Mouse (Mus musculus): ENCODE measurements at regions not wholly inside any gene's neighbourhood (a gene's known extent, or its start where the extent isn't known, plus 50 kb on each side); places are given as distances from the start of the nearest gene placed in this dataset.

DNA sequence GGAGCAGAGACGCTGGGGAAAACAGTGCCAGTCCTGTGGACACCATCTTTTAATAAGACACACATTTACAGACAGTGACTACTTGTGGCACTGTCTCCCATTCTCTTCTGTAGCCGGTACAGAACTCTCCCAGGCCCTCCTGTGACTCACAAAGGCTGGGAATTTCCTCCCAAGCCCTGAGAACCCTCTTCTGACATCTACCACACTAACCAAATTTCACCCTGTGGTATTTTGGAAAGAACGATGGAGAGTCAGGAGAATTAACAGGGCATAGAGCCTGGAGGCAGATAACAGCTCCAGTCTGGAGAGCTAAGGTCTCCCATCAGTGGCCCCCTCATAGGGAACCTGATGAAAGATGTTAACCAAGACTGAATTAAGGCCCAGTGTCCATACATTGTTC lies 59.5 kb upstream of the Ahctf1 start:
- no peaks in the 10 kb centered on the region for H3K27me3 ChIP-seq (ENCODE audit: control insufficient read depth in 1 of 2, insufficient read depth in 2 of 2, low read length in 2 of 2)
- TF ChIP-seq HCFC1 (IDR thresholded peaks at IDR 0.05; ENCODE audit: low read depth, low read length) (no peak), NELFE (IDR thresholded peaks at IDR 0.05; ENCODE audit: low read depth, low read length) (no peak), CHD2 (IDR thresholded peaks at IDR 0.05; ENCODE audit: low read length) (no peak), ZKSCAN1 (IDR thresholded peaks at IDR 0.05; ENCODE audit: low read depth, low read length) (no peak), MXI1 (IDR thresholded peaks at IDR 0.05; ENCODE audit: low read depth, low read length) (no peak), USF1 (IDR thresholded peaks at IDR 0.05; ENCODE audit: low read depth, low read length) (no peak)
- H3K36me3 ChIP-seq (ENCODE audit: control insufficient read depth in 1 of 2, insufficient read depth in 2 of 2, low read length in 2 of 2) = peaks cover 0 to 4% of the 10 kb centered on the region in 2 experiments; a peak in 2 of 4 replicates
- H3K4me1 ChIP-seq (ENCODE audit: control insufficient read depth in 1 of 2, insufficient read depth in 2 of 2, low read length in 2 of 2) = peaks cover 0 to 5% of the 10 kb centered on the region in 2 experiments; a peak in 2 of 4 replicates
- no peak overlapping the region for H3K27ac ChIP-seq (ENCODE audit: control insufficient read depth, low read depth, low read length)
- no peaks in the 10 kb centered on the region for H3K9me3 ChIP-seq (replicated peaks; ENCODE audit: insufficient read depth, low read length)
- DNase-seq (ENCODE audit: low read depth, low spot score) = no peak
- H3K9ac ChIP-seq (ENCODE audit: control insufficient read depth, low read depth, low read length, poor library complexity, severe bottlenecking) = no peak overlapping the region
- H3K4me3 ChIP-seq (ENCODE audit: control insufficient read depth in 1 of 2, insufficient read depth in 1 of 2, low read depth in 2 of 2, low read length in 2 of 2) = no peak overlapping the region
- no peaks in the 10 kb centered on the region for H3K79me2 ChIP-seq (ENCODE audit: control insufficient read depth, insufficient read depth, low read length, poor library complexity)

DNA sequence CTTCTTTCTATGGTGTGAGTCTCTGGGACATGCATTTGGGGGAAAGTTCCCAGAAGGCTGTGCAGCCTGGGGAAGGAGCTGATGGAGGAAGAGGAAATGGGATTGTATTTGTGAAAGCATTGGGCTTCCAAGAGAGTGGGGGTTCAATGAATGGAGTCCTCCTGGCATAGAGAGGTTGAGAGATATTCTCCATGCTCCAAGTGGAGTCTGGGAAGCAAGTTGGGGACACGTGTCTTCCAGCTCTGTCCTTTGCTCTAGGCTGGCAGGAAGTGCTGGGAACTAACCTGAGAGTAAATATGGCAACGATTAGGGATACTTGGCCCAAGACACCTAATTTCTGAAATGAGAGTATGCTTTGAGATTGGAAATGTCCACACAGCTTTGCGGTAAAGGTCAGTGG lies 58.3 kb upstream of the Ahctf1 start:
- Histone ChIP-seq H3K9ac (ENCODE audit: control insufficient read depth, low read depth, low read length, poor library complexity, severe bottlenecking) (no peak overlapping the region), H3K79me2 (ENCODE audit: control insufficient read depth, insufficient read depth, low read length, poor library complexity) (no peaks in the 10 kb centered on the region), H3K27ac (ENCODE audit: control insufficient read depth, low read depth, low read length) (no peak overlapping the region), H3K36me3 (ENCODE audit: control insufficient read depth in 1 of 2, insufficient read depth in 2 of 2, low read length in 2 of 2) (peaks cover 0 to 4% of the 10 kb centered on the region in 2 experiments; a peak in 2 of 4 replicates), H3K4me3 (ENCODE audit: control insufficient read depth in 1 of 2, insufficient read depth in 1 of 2, low read depth in 2 of 2, low read length in 2 of 2) (no peak overlapping the region), H3K9me3 (replicated peaks; ENCODE audit: insufficient read depth, low read length) (no peaks in the 10 kb centered on the region), H3K4me1 (ENCODE audit: control insufficient read depth in 1 of 2, insufficient read depth in 2 of 2, low read length in 2 of 2) (peaks cover 0 to 5% of the 10 kb centered on the region in 2 experiments; a peak in 2 of 4 replicates), H3K27me3 (ENCODE audit: control insufficient read depth in 1 of 2, insufficient read depth in 2 of 2, low read length in 2 of 2) (no peaks in the 10 kb centered on the region)
- no peak for TF ChIP-seq MXI1 (IDR thresholded peaks at IDR 0.05; ENCODE audit: low read depth, low read length)
- no peak for TF ChIP-seq ZC3H11A (IDR thresholded peaks at IDR 0.05; ENCODE audit: low read depth, low read length)
- no peak for TF ChIP-seq SIN3A (IDR thresholded peaks at IDR 0.05; ENCODE audit: low read length)
- no peak for TF ChIP-seq E2F4 (IDR thresholded peaks at IDR 0.05; ENCODE audit: borderline replicate concordance, low read depth, low read length)
- no peak for TF ChIP-seq USF2 (IDR thresholded peaks at IDR 0.05; ENCODE audit: borderline replicate concordance in 1 of 2, insufficient read depth in 1 of 2, low read depth in 1 of 2, low read length in 2 of 2)
- no peak for TF ChIP-seq MEF2A (IDR thresholded peaks at IDR 0.05; ENCODE audit: extremely low read depth, insufficient replicate concordance, low read depth, low read length, poor library complexity, severe bottlenecking)
- TF ChIP-seq TBP (IDR thresholded peaks at IDR 0.05; ENCODE audit: low read depth, low read length) = no peak
- TF ChIP-seq CHD1 (IDR thresholded peaks at IDR 0.05; ENCODE audit: low read depth, low read length) = no peak
- TF ChIP-seq MAX (IDR thresholded peaks at IDR 0.05; ENCODE audit: low read length) = no peak
- TF ChIP-seq MYC (IDR thresholded peaks at IDR 0.05; ENCODE audit: low read depth, low read length) = no peak
- no peak for DNase-seq (ENCODE audit: low read depth, low spot score)

GRCm38 (mm10) chr1:179859552-179859902 lies 56.0 kb upstream of the Ahctf1 start:
- Histone ChIP-seq H3K27ac (ENCODE audit: control insufficient read depth, low read depth, low read length) (no peak overlapping the region), H3K79me2 (ENCODE audit: control insufficient read depth, insufficient read depth, low read length, poor library complexity) (no peaks in the 10 kb centered on the region), H3K27me3 (ENCODE audit: control insufficient read depth in 1 of 2, insufficient read depth in 2 of 2, low read length in 2 of 2) (no peaks in the 10 kb centered on the region), H3K4me3 (ENCODE audit: control insufficient read depth in 1 of 2, insufficient read depth in 1 of 2, low read depth in 2 of 2, low read length in 2 of 2) (no peak overlapping the region), H3K9me3 (replicated peaks; ENCODE audit: insufficient read depth, low read length) (no peaks in the 10 kb centered on the region), H3K4me1 (ENCODE audit: control insufficient read depth in 1 of 2, insufficient read depth in 2 of 2, low read length in 2 of 2) (peaks cover 0 to 5% of the 10 kb centered on the region in 2 experiments), H3K9ac (ENCODE audit: control insufficient read depth, low read depth, low read length, poor library complexity, severe bottlenecking) (peak overlapping the region; percentile 54; the same call in 1 of the 2 replicates), H3K36me3 (ENCODE audit: control insufficient read depth in 1 of 2, insufficient read depth in 2 of 2, low read length in 2 of 2) (peaks cover 0 to 10% of the 10 kb centered on the region in 2 experiments; a peak in 2 of 4 replicates)
- TF ChIP-seq ZC3H11A (IDR thresholded peaks at IDR 0.05; ENCODE audit: low read depth, low read length) (no peak), TCF12 (IDR thresholded peaks at IDR 0.05; ENCODE audit: low read depth, low read length) (no peak), RCOR1 (IDR thresholded peaks at IDR 0.05; ENCODE audit: low read depth, low read length) (no peak), POLR2AphosphoS5 (IDR thresholded peaks at IDR 0.05; ENCODE audit: borderline replicate concordance, low read depth, low read length) (no peak), TBP (IDR thresholded peaks at IDR 0.05; ENCODE audit: low read depth, low read length) (no peak), JUND (IDR thresholded peaks at IDR 0.05; ENCODE audit: low read depth, low read length) (no peak), NRF1 (IDR thresholded peaks at IDR 0.05; ENCODE audit: insufficient read depth, low read depth, low read length, poor library complexity, severe bottlenecking) (no peak), NELFE (IDR thresholded peaks at IDR 0.05; ENCODE audit: low read depth, low read length) (no peak), ZMIZ1 (IDR thresholded peaks at IDR 0.05; ENCODE audit: low read depth, low read length) (no peak)
- no peak for DNase-seq (ENCODE audit: low read depth, low spot score)

All from MEL (cell line).